Mouse (Mus musculus) hindbrain, embryonic 12.5 days (tissue): Measurements from ENCODE around the gene Polg. TPM values are rescaled to one million over a fixed set of nuclear protein-coding genes. Genes with fewer than 3 reads are reported as not detected.

ENCODE experiments used
- ATAC-seq: fragments of 200-750 bp; cut with Nextera tagmentation; 2 replicates; pipeline ENCODE4 v1.8.0; 2017; ENCODE audit warnings: moderate TSS enrichment; ENCODE audit not compliant: low FRiP score
- H3K27ac ChIP-seq: fragments of 300-500 bp; sonication (generic); 2 replicates; pipeline ENCODE4 v1.5.1; 2016; ENCODE audit warnings: mild to moderate bottlenecking
- H3K27me3 ChIP-seq: fragments of 300-500 bp; sonication (generic); 2 replicates; pipeline ENCODE4 v1.6.1; 2016; ENCODE audit warnings: mild to moderate bottlenecking
- H3K36me3 ChIP-seq: fragments of 300-500 bp; sonication (generic); 2 replicates; pipeline ENCODE4 v1.6.1; 2016; ENCODE audit warnings: mild to moderate bottlenecking
- H3K4me1 ChIP-seq: fragments of 300-500 bp; sonication (generic); 2 replicates; pipeline ENCODE4 v1.6.1; 2016
- H3K4me2 ChIP-seq: fragments of 300-500 bp; sonication (generic); replicated peaks from 2 replicates; pipeline ENCODE4 v1.6.1; 2016; ENCODE audit warnings: mild to moderate bottlenecking
- H3K4me3 ChIP-seq: fragments of 300-500 bp; sonication (generic); 2 replicates; pipeline ENCODE4 v1.5.1; 2016; ENCODE audit warnings: mild to moderate bottlenecking
- H3K9ac ChIP-seq: fragments of 300-500 bp; sonication (generic); 2 replicates; pipeline ENCODE4 v1.6.1; 2016; ENCODE audit warnings: mild to moderate bottlenecking, moderate library complexity
- H3K9me3 ChIP-seq: fragments of 300-500 bp; sonication (generic); replicated peaks from 2 replicates; pipeline ENCODE4 v1.6.1; 2016; ENCODE audit warnings: mild to moderate bottlenecking
- WGBS: fragments of 180-500 bp; shearing (Covaris S2); methylation state at CpG from one replicate; pipeline ENCODE4 v1.1.7; 2016; 5-methylcytosine and 5-hydroxymethylcytosine counted together
- polyA plus RNA-seq: library from polyadenylated mRNA; unstranded; fragments of >200 nt; fragmentation: Nextera tagmentation; extraction: Ambion mirVana; gene quantifications from 2 replicates; pipeline ENCODE4 v1.2.1, GENCODE M21; 2016

Gene Polg
- polyA plus RNA-seq, 1 experiment from 2014 or later = 40.1 TPM

DNA sequence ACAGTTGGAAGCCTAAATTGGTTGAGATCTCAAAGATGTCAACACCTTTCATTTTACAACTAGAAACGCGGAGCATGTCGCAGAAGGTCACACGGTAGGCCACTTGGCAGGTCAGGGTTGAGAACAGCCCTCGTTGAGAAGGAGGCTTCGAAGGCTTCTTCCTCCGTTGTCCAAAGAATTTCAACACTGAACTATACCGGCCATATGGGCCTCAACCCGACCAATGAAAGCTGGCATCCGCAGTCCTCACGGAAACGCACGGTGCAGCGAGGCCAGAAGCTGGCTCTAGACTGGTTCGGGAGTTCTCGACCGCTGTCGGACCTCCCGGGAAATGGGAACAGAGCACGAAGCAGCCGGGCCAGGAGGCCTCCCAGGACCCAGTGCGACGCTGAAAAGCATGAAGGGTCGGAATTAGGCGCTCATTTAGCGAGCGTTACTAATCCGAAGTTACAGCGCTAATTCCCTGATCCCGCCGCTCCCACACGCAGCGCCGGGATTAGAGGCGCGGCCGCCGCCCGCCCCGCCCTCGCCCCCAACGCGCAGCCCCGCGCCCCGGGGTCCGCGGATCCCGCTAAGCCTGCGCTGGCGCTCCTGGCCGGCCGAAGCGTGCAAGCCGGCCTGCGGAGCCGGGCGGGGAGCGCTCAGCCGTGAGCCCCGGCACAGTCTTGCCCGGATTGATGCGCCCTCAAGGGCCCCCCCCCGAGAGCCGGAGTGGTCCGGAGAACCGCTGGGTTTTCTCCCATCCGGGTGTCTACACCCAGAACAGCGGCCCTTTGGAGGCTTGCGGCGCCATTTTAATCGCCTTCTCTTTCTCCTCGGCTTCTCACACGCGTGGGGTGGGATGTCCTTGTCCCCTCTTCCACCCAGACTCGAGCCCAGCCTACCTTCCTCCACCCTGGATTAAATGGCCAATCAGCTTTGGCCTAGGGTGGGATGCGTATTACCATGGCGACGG, 42.4 kb upstream of the Polg start:
- H3K36me3 ChIP-seq = peaks cover 22% of the 10 kb centered on the region
- peak overlapping the region; percentile 98 for H3K9ac ChIP-seq
- peak overlapping the region; percentile 98 for H3K27ac ChIP-seq
- no peaks in the 10 kb centered on the region for H3K9me3 ChIP-seq
- peaks cover 53% of the 10 kb centered on the region for H3K4me1 ChIP-seq
- H3K4me3 ChIP-seq = peak overlapping the region; percentile 84
- ATAC-seq = no peak
- H3K4me2 ChIP-seq = peak overlapping the region; percentile 84
- peaks cover 75% of the 10 kb centered on the region for H3K27me3 ChIP-seq
- 1% methylated on average over 78 of the region's 79 CpGs for WGBS

DNA sequence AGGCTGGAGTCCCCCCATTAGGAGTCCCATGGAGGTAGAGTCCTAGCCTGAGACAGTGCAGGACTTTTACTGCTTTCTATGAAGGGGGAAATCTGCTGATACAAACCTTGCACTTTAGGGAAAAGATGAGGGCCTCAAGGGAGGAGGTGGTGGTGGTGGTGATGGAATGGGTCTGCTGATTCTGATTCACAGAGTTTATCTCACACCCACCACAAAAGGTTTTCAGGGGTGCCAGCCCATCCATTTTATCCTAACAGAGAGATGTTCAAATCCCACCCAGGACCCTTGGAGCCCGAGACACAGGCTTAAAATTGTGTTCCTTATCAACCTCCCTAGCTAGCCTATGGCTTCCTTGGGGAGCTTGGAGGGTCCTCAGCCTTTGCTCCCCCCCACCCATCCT, 41.6 kb upstream of the Polg start:
- Histone ChIP-seq H3K4me2 (peak overlapping the region; percentile 84), H3K4me3 (peak overlapping the region; percentile 84), H3K9me3 (no peaks in the 10 kb centered on the region), H3K27me3 (peaks cover 77% of the 10 kb centered on the region), H3K9ac (peak overlapping the region; percentile 98), H3K4me1 (peaks cover 52% of the 10 kb centered on the region), H3K36me3 (peaks cover 26% of the 10 kb centered on the region), H3K27ac (peak overlapping the region; percentile 98)
- no peak for ATAC-seq
- WGBS = 5% methylated on average over 1 of the region's 1 CpGs

DNA sequence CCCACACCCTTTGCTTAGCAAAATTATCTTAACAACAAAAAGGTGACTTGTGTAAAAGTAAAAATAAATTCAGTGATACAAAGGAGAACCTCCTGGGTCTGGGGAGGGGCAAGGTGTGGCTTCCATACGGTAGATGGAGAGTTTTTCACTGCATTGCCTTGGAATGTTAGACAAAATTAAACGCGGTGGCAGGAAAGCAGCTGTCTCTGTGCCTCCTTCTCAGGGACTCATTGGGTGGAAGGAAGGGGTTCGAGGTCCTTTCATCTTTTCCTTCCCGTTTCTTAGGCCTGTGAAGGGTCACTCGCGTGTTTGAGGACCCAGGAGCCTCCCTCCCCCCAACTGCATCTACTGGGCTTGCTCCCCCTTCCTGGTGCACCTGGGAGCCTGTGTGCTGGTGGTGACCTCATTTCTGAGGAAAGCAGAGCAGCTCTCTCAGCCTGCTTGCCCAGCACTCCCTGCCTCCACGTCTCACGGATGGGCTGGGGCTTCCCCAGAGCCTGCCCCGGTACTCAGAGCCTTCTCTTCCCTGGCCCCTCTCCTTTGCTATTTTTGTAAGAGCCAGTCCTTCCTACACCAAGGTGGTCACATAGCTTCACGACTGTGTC, 41.0 kb upstream of the Polg start:
- H3K4me3 ChIP-seq = peak overlapping the region; percentile 84
- ATAC-seq = no peak
- H3K27me3 ChIP-seq = peaks cover 78% of the 10 kb centered on the region
- H3K9ac ChIP-seq = peak overlapping the region; percentile 98
- WGBS = 2% methylated on average over 11 of the region's 11 CpGs
- peak overlapping the region; percentile 84 for H3K4me2 ChIP-seq
- H3K9me3 ChIP-seq = no peaks in the 10 kb centered on the region
- H3K36me3 ChIP-seq = peaks cover 26% of the 10 kb centered on the region
- peaks cover 49% of the 10 kb centered on the region for H3K4me1 ChIP-seq
- peak overlapping the region; percentile 98 for H3K27ac ChIP-seq

DNA sequence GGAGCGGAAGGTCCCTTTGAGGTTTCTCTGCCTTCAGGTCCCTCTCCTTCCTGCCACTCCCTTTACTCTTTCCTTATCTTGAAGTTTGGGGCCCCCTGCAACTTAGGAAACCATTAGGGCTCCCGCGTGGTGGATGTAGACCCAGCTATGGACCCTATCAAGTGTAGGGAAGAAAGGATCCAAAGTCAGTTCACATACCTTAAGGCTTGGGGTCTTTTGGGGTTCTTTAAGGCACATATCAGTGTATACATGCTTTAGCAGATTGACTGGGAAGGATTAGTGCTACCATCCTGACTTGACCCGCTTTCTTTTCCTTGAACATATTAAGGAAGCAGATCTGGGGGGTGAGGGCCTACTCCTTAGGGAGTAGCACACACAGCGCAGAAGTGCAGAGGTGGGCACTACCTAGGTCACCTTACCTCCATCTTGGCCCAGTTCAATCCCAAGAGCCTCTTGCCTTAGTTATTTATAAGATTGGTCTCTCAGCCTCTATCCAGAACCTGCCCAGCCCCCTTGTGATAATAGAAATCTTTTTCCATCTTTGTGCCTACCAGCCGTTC, 40.4 kb upstream of the Polg start:
- Histone ChIP-seq H3K4me3 (peak overlapping the region; percentile 84), H3K9me3 (no peaks in the 10 kb centered on the region), H3K4me2 (peak overlapping the region; percentile 84), H3K36me3 (peaks cover 26% of the 10 kb centered on the region), H3K4me1 (peaks cover 43% of the 10 kb centered on the region), H3K27ac (peak overlapping the region; percentile 98), H3K9ac (peak overlapping the region; percentile 98), H3K27me3 (peaks cover 78% of the 10 kb centered on the region)
- no peak for ATAC-seq
- WGBS = 3% methylated on average over 6 of the region's 6 CpGs

DNA sequence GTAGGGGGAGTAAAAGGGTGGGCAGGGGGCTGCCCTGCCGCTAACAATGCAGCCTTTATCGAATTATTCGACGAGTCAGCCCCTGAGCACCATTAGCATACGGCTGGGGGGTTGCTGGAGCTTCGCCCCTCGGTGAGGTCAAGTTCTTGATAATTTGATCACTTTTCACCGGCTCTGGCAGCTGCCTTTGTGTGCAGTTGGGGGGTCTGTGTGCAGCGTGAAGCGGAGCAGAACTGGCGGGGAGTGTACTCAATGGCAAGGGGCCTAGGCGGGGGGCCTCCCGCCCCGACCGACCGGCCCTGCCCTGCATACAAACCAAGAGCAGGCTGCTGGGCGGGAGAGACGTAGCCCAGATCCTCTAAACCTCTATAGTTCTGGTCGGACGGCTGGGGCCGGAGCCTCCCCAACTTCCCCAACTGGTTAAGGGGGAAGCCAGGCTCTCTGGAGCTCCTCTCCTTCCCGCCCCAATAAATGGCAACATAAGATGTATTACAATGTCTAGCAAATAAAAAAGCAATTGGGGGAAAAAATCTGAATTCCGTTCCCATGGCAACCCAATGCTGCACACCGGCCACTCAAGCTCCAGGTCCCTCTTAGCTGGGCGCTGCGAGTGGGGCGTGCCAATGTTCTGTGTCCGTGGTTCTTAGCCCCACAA, 39.8 kb upstream of the Polg start:
- Histone ChIP-seq H3K36me3 (peaks cover 26% of the 10 kb centered on the region), H3K9ac (peak overlapping the region; percentile 98), H3K9me3 (no peaks in the 10 kb centered on the region), H3K4me1 (peaks cover 41% of the 10 kb centered on the region), H3K27ac (peak overlapping the region; percentile 98), H3K4me3 (peak overlapping the region; percentile 84), H3K4me2 (peak overlapping the region; percentile 84), H3K27me3 (peaks cover 80% of the 10 kb centered on the region)
- 2% methylated on average over 28 of the region's 28 CpGs for WGBS
- peak; percentile 68 for ATAC-seq

DNA sequence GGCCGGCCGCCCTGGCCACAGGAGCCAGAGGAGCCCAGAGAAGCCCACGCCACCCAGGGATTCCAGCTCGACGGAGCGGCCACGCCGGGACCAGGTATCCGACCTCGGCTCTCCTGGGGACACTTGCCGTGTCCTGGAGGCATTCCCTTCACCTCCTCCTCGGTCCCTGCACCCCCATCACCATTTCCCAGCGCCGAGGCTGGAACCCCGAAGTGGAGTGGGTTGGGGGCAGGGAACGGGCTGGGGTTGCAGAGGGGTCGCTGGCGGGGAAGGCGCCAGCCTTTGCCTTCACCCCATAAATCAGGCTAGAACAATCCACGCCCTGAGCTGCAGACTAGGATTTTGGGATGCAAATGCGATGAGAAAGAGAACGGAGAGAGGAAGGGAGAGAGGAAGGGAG, 39.2 kb upstream of the Polg start:
- Histone ChIP-seq H3K27me3 (peaks cover 82% of the 10 kb centered on the region), H3K27ac (peak overlapping the region; percentile 98), H3K4me1 (peaks cover 41% of the 10 kb centered on the region), H3K4me2 (peak overlapping the region; percentile 84), H3K9ac (peak overlapping the region; percentile 98), H3K9me3 (no peaks in the 10 kb centered on the region), H3K4me3 (peak overlapping the region; percentile 84), H3K36me3 (peaks cover 26% of the 10 kb centered on the region)
- 1% methylated on average over 22 of the region's 22 CpGs for WGBS
- ATAC-seq = no peak

DNA sequence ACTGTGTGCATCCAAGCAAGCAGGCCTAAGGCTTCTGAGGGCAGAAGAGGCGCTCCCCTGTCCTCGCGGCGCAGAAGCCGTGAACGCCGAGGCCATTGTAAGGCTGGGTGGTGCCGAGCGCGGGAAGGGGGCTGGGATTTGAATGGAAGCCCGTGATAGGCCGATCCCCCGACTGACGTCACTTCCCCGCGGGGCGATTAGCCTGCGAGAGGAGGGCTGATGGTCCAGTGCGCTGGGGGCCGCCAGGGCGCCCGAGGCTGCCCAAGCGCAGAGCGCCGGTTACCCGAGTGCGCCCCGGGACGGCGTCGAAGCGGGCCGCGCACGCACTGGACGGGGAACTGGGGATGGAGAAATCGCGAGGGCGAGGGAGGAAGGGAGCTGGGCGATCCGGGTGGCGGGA, 38.6 kb upstream of the Polg start:
- H3K4me1 ChIP-seq = peaks cover 38% of the 10 kb centered on the region
- H3K9me3 ChIP-seq = no peaks in the 10 kb centered on the region
- H3K4me3 ChIP-seq = peak overlapping the region; percentile 84
- peaks cover 83% of the 10 kb centered on the region for H3K27me3 ChIP-seq
- H3K9ac ChIP-seq = peak overlapping the region; percentile 98
- 0% methylated on average over 27 of the region's 42 CpGs for WGBS
- peak; percentile 83 for ATAC-seq
- peaks cover 20% of the 10 kb centered on the region for H3K36me3 ChIP-seq
- H3K4me2 ChIP-seq = peak overlapping the region; percentile 84
- peak overlapping the region; percentile 98 for H3K27ac ChIP-seq

DNA sequence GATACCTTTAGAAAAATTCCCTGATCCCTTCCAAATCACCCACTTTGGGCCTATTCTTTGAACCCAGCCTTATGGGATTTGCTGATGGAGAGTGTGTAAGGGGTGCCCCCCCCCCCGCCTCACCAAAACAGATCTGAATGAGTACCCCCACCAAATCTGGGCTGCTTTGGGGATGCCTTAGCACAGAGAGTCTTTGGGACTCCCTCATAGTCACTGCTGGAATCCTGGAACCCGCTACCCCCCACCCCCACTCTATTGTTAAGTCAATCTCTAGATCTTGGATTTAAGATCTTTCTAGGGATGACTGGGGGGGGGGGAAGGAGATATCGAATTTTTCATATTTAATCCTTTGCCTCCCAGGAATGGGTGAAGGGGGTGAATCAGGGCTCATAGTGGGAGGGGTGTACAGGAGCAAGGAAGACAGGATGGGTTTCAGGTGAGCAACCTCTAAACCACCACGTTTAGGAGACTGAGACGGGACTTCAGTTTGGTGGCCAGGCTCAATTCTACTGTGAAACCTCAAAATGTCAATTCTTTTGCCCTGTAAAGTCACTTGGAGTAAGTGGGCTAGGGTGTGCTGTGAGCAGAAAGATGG, 37.6 kb upstream of the Polg start:
- peak overlapping the region; percentile 84 for H3K4me2 ChIP-seq
- H3K9me3 ChIP-seq = no peaks in the 10 kb centered on the region
- H3K27ac ChIP-seq = peak overlapping the region; percentile 98
- peaks cover 87% of the 10 kb centered on the region for H3K27me3 ChIP-seq
- H3K9ac ChIP-seq = peak overlapping the region; percentile 98
- H3K4me3 ChIP-seq = peak overlapping the region; percentile 84
- peaks cover 37% of the 10 kb centered on the region for H3K4me1 ChIP-seq
- peaks cover 11% of the 10 kb centered on the region for H3K36me3 ChIP-seq
- WGBS = under 1% methylated on average over 5 of the region's 5 CpGs
- no peak for ATAC-seq

DNA sequence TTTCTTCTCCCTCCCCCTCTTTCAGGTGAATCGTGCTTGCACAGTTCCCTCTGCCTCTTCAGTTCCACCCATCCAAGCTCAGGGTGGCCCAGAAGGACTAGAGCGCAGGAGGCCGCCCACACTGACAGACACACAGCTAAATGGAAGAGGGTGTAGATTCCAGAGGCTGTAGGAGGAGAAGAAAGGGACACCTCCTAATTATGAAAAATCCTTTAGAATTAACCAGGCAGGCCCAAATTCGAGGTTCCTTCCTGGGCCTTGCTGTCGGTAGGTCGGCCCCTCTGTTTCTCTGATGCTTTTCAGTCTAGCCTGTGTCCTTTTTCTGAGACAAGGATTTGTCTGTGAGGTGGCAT, 36.9 kb upstream of the Polg start:
- peak overlapping the region; percentile 84 for H3K4me3 ChIP-seq
- peaks cover 86% of the 10 kb centered on the region for H3K27me3 ChIP-seq
- H3K9ac ChIP-seq = peak overlapping the region; percentile 98
- H3K4me2 ChIP-seq = peak overlapping the region; percentile 84
- peak overlapping the region; percentile 98 for H3K27ac ChIP-seq
- peaks cover 5% of the 10 kb centered on the region for H3K36me3 ChIP-seq
- 9% methylated on average over 6 of the region's 6 CpGs for WGBS
- no peak for ATAC-seq
- peaks cover 34% of the 10 kb centered on the region for H3K4me1 ChIP-seq
- H3K9me3 ChIP-seq = no peaks in the 10 kb centered on the region

DNA sequence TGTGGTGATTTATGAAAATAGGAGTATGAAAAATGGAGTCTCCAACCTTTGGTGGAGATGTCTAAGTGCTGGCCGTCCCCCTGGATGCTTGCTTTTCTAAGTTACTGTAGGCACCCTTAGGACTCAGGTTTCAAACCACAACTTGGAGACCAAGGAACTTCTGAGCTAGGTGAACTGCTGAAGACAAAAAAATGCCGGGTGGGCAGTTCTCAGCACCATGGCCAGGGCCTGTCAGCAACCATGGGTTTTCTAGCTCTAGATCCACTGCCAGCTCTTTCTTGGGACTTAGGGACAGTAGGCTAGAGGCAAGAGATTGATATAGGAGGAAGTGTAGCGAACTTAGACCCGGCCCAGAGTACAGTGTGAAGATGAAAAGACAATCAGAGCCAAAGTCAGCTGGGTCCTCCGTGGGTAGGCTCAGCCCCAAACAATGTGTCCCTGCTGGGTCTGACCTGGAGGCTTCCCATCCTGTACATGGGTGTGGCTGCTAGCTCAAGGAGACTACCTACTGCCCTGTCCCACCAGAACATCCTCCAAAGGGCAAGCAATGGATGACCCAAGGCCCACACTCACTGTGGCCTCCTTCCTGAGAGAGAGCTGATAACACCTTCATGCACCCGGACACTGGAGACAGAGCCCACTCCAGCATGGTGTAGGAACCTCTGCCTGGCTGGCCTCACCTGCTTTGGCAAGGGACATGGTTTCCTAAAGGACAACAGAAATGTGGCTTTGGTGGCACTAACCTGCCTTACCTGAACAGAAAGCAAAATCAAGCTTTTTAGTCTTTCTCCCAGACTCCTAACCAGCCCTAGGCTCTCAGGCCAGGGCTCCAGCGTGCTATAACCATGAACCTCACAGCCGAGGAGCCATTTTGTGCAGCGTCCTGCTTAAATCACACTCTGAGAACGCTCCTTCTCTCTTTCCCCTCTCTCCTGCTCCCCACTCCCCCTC, 36.3 kb upstream of the Polg start:
- 4% methylated on average over 10 of the region's 10 CpGs for WGBS
- Histone ChIP-seq H3K36me3 (0 out of 2 replicates have a peak, but pooled peaks cover 3% of the 10 kb centered on the region), H3K27me3 (peaks cover 88% of the 10 kb centered on the region), H3K9me3 (no peaks in the 10 kb centered on the region), H3K27ac (peak overlapping the region; percentile 98), H3K4me2 (peak overlapping the region; percentile 84), H3K9ac (peak overlapping the region; percentile 98), H3K4me1 (peaks cover 34% of the 10 kb centered on the region), H3K4me3 (peak overlapping the region; percentile 84)
- no peak for ATAC-seq

DNA sequence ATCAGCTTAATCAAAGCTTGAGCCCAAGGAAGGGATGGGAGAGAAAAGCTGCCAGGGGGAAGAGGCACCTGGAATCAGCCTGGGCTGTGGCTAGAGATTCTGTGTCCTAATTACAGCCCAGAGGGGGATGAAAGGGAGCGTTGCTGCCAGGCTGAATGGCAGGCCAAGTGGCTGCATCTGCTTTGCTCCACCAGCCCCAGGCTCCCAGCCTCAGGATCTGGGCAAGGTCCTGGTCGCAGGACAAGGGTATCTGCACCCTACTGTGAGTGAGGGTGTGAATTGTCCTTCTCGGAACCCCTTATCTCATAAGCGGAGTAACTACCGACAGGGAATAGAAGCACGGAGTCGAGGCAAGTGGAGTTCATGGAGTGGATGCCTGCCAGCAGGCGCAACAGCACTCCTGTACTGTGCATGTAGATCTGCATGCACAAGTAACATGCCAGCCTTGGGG, 35.4 kb upstream of the Polg start:
- peak overlapping the region; percentile 98 for H3K27ac ChIP-seq
- no peaks in the 10 kb centered on the region for H3K9me3 ChIP-seq
- H3K36me3 ChIP-seq = 0 out of 2 replicates have a peak, but pooled peaks cover 3% of the 10 kb centered on the region
- peaks cover 91% of the 10 kb centered on the region for H3K27me3 ChIP-seq
- ATAC-seq = no peak
- H3K9ac ChIP-seq = peak overlapping the region; percentile 98
- H3K4me3 ChIP-seq = peak overlapping the region; percentile 84
- H3K4me1 ChIP-seq = peaks cover 37% of the 10 kb centered on the region
- peak overlapping the region; percentile 84 for H3K4me2 ChIP-seq
- 2% methylated on average over 8 of the region's 8 CpGs for WGBS
